16 mouse cellular contexts compared by ENCODE assay signal in genomic region chr13:102786666-102787230, GRCm38 (mm10).
A peak's percentile ranks its signal among the peaks of the same experiment; 100 is the strongest.
DNase-seq lines count a peak whose midpoint lies in the region; ATAC-seq lines count a peak whose summit lies in the region.
"Had no signal": no experiment of that assay in that cellular context is flagged by ENCODE, and none has a peak within 500 bp of the region (broad histone marks: within the 10 kb centered on the region; RNA-seq: fewer than 3 reads in every experiment).

No protein-coding gene starts in this region.

- DNase-seq in frontal cortex, postnatal 14 days (ENCODE audit: low spot score in 2 of 2) = no peak
- DNase-seq in kidney, postnatal 10 days = peak; percentile 42
- DNase-seq in kidney, adult 11 months = no peak
- peak; percentile 76 for DNase-seq in brain, adult 2 months (ENCODE audit: low read depth, low spot score)
- no peak for DNase-seq in spleen, postnatal 4 days (ENCODE audit: low spot score in 2 of 2)
- DNase-seq: cerebellum, adult 18-20 months; cerebellum, postnatal 25 days; lung, adult 2 months; lung, postnatal 36 days; spleen, adult 18-20 months; thymus, adult 18-20 months had no signal

- peak; percentile 74 for ATAC-seq in frontal cortex, adult (ENCODE audit: low TSS enrichment)
- no peak for ATAC-seq in granulocyte monocyte progenitor cell, adult 5-6 weeks (replicated peaks; ENCODE audit: poor library complexity, severe bottlenecking)
- ATAC-seq: forebrain, embryonic 15.5 days; liver, embryonic 12.5 days; midbrain, embryonic 15.5 days had no signal

Comparison
In these comparisons a context has a peak if more than half of its experiments do, and no peak if none do; other contexts are left out.
1. DNase-seq: peak in kidney, postnatal 10 days (single experiment) and brain, adult 2 months (single experiment); none in frontal cortex, postnatal 14 days (0 of 2), kidney, adult 11 months (single experiment) and spleen, postnatal 4 days (0 of 2).